Mouse (Mus musculus) lung, embryonic 16.5 days (tissue): ENCODE results near the gene Chrna5. TPM values are rescaled to one million over a fixed set of nuclear protein-coding genes. Genes with fewer than 3 reads are reported as not detected.
"Not testable (repeated sequence)": the region's sequence is repeated elsewhere in the genome, so short reads cannot be mapped to it uniquely, and the experiment has no call there.

Experiments used
- ATAC-seq: fragments of 200-750 bp; cut with Nextera tagmentation; 2 replicates; pipeline ENCODE4 v1.8.0; 2017; ENCODE audit warnings: low read depth, mild to moderate bottlenecking, moderate library complexity
- H3K27ac ChIP-seq: fragments of 300-500 bp; sonication (generic); 2 replicates; pipeline ENCODE4 v1.5.1; 2014; ENCODE audit warnings: mild to moderate bottlenecking, control low read depth, low read length
- H3K27me3 ChIP-seq: fragments of 300-500 bp; sonication (generic); 2 replicates; pipeline ENCODE4 v1.6.1; 2014; ENCODE audit warnings: low read depth, low read length, mixed read lengths; ENCODE audit not compliant: control insufficient read depth, insufficient read depth
- H3K36me3 ChIP-seq: fragments of 300-500 bp; sonication (generic); 2 replicates; pipeline ENCODE4 v1.6.1; 2014; ENCODE audit warnings: low read length; ENCODE audit not compliant: control insufficient read depth, insufficient read depth
- H3K4me1 ChIP-seq: fragments of 300-500 bp; sonication (generic); replicated peaks from 2 replicates; pipeline ENCODE4 v1.6.1; 2014; ENCODE audit warnings: low read length, mixed read lengths; ENCODE audit not compliant: control insufficient read depth, insufficient read depth
- H3K4me2 ChIP-seq: fragments of 300-500 bp; sonication (generic); 2 replicates; pipeline ENCODE4 v1.6.1; 2014; ENCODE audit warnings: low read depth, low read length, control low read depth
- H3K4me3 ChIP-seq: fragments of 300-500 bp; sonication (generic); 2 replicates; pipeline ENCODE4 v1.5.1; 2014; ENCODE audit warnings: mild to moderate bottlenecking, low read length, control low read depth
- H3K9ac ChIP-seq: fragments of 300-500 bp; sonication (generic); 2 replicates; pipeline ENCODE4 v1.6.1; 2014; ENCODE audit warnings: low read length, control low read depth
- H3K9me3 ChIP-seq: fragments of 300-500 bp; sonication (generic); 2 replicates; pipeline ENCODE4 v1.6.1; 2016; ENCODE audit warnings: low read length; ENCODE audit not compliant: control insufficient read depth
- WGBS: fragments of 180-500 bp; shearing (Covaris S2); extraction: QIAGEN DNeasy Blood & Tissue Kit; methylation state at CpG from one replicate; pipeline ENCODE4 v1.1.7; 2014; 5-methylcytosine and 5-hydroxymethylcytosine counted together
- polyA plus RNA-seq: library from polyadenylated mRNA; unstranded; fragments of >200 nt; fragmentation: Nextera tagmentation; extraction: Ambion mirVana; gene quantifications from 2 replicates; pipeline ENCODE4 v1.2.1, GENCODE M21; 2015

Chrna5 gene
- polyA plus RNA-seq, result 0.14 TPM in 1 of 2 replicates, not detected in the other

GRCm38 (mm10) chr9:54980674-54981073 is at the start of gene Chrna5:
TSS of gene Chrna5 (plus strand) at chr9:54980880.
- peak within 1 kb of the TSS; percentile 98 for H3K4me2 ChIP-seq
- peak within 1 kb of the TSS; percentile 59 for H3K9ac ChIP-seq
- H3K9me3 ChIP-seq, result no peaks in the 10 kb centered on the region
- H3K27ac ChIP-seq, result no peak within 1 kb of the TSS
- WGBS, result 69% methylated on average over 8 of the region's 8 CpGs
- peak within 1 kb of the TSS; percentile 66 for H3K4me3 ChIP-seq
- no peak for ATAC-seq
- H3K4me1 ChIP-seq, result 0 out of 2 replicates have a peak, but pooled peaks cover 3% of the 10 kb centered on the region
- peaks cover 36% of the 10 kb centered on the region for H3K27me3 ChIP-seq
- H3K36me3 ChIP-seq, result no peaks in the 10 kb centered on the region

- Histone ChIP-seq H3K27ac (no peak overlapping the region), H3K4me3 (no peak overlapping the region), H3K4me1 (no peaks in the 10 kb centered on the region), H3K36me3 (no peaks in the 10 kb centered on the region), H3K4me2 (no peak overlapping the region), H3K27me3 (no peaks in the 10 kb centered on the region), H3K9me3 (no peaks in the 10 kb centered on the region), H3K9ac (no peak overlapping the region)
- no peak for ATAC-seq
- 4% methylated on average over 1 of the region's 1 CpGs for WGBS
Measured at GRCm38 (mm10) chr9:54931765-54932164, 48.9 kb upstream of the Chrna5 start.

- Histone ChIP-seq H3K27ac (no peak overlapping the region), H3K4me3 (no peak overlapping the region), H3K36me3 (no peaks in the 10 kb centered on the region), H3K9ac (no peak overlapping the region), H3K4me1 (no peaks in the 10 kb centered on the region), H3K9me3 (no peaks in the 10 kb centered on the region), H3K4me2 (no peak overlapping the region), H3K27me3 (no peaks in the 10 kb centered on the region)
- 73% methylated on average over 2 of the region's 2 CpGs for WGBS
- ATAC-seq, result no peak
Measured at GRCm38 (mm10) chr9:54932379-54932778, 48.3 kb upstream of the Chrna5 start.

- no peak overlapping the region for H3K27ac ChIP-seq
- ATAC-seq, result no peak
- H3K4me1 ChIP-seq, result no peaks in the 10 kb centered on the region
- H3K9ac ChIP-seq, result no peak overlapping the region
- H3K27me3 ChIP-seq, result no peaks in the 10 kb centered on the region
- H3K4me3 ChIP-seq, result no peak overlapping the region
- H3K36me3 ChIP-seq, result no peaks in the 10 kb centered on the region
- H3K9me3 ChIP-seq, result no peaks in the 10 kb centered on the region
- WGBS, result 84% methylated on average over 4 of the region's 4 CpGs
- no peak overlapping the region for H3K4me2 ChIP-seq
Measured at GRCm38 (mm10) chr9:54942071-54942470, 38.6 kb upstream of the Chrna5 start.

- Histone ChIP-seq H3K4me3 (no peak overlapping the region), H3K27me3 (no peaks in the 10 kb centered on the region), H3K4me1 (no peaks in the 10 kb centered on the region), H3K9me3 (no peaks in the 10 kb centered on the region), H3K36me3 (no peaks in the 10 kb centered on the region), H3K9ac (no peak overlapping the region), H3K27ac (no peak overlapping the region), H3K4me2 (no peak overlapping the region)
- WGBS, result 55% methylated on average over 2 of the region's 2 CpGs
- no peak for ATAC-seq
Measured at GRCm38 (mm10) chr9:54944467-54944866, 36.2 kb upstream of the Chrna5 start.

- Histone ChIP-seq H3K4me2 (no peak overlapping the region), H3K36me3 (no peaks in the 10 kb centered on the region), H3K9ac (no peak overlapping the region), H3K27me3 (no peaks in the 10 kb centered on the region), H3K4me1 (peaks cover under 1% of the 10 kb centered on the region), H3K4me3 (no peak overlapping the region), H3K9me3 (no peaks in the 10 kb centered on the region), H3K27ac (no peak overlapping the region)
- ATAC-seq, result no peak
- WGBS, result 66% methylated on average over 16 of the region's 16 CpGs
Measured at GRCm38 (mm10) chr9:54946256-54946655, 34.4 kb upstream of the Chrna5 start.

- H3K4me1 ChIP-seq, result peaks cover 12% of the 10 kb centered on the region
- H3K27ac ChIP-seq, result no peak overlapping the region
- no peak overlapping the region for H3K4me2 ChIP-seq
- peaks cover 7% of the 10 kb centered on the region for H3K36me3 ChIP-seq
- H3K9me3 ChIP-seq, result no peaks in the 10 kb centered on the region
- no peak overlapping the region for H3K4me3 ChIP-seq
- H3K27me3 ChIP-seq, result no peaks in the 10 kb centered on the region
- no peak overlapping the region for H3K9ac ChIP-seq
- no peak for ATAC-seq
Measured at GRCm38 (mm10) chr9:54949465-54949864, 31.2 kb upstream of the Chrna5 start.

GRCm38 (mm10) chr9:54950162-54950561 is 30.5 kb upstream of the Chrna5 start:
- H3K27me3 ChIP-seq, H3K36me3 ChIP-seq, H3K9me3 ChIP-seq: not testable (repeated sequence)
- Histone ChIP-seq H3K4me2 (peak overlapping the region; percentile 62), H3K4me3 (peak overlapping the region; percentile 95), H3K4me1 (peaks cover 12% of the 10 kb centered on the region), H3K9ac (peak overlapping the region; percentile 62), H3K27ac (peak overlapping the region; percentile 63)
- peak; percentile 31; the same call in 1 of the 2 replicates for ATAC-seq
- 40% methylated on average over 8 of the region's 8 CpGs for WGBS

GRCm38 (mm10) chr9:54950575-54951321 is 29.9 kb upstream of the Chrna5 start, which contains the start of the genes Psma4 and AY074887:
TSS of gene Psma4 (plus strand) at chr9:54950790.
TSS of gene AY074887 (minus strand) at chr9:54950998.
- peak; percentile 100 for ATAC-seq
- peaks cover 12% of the 10 kb centered on the region for H3K36me3 ChIP-seq
- peak within 1 kb of the TSS; percentile 90 for H3K27ac ChIP-seq
- H3K4me3 ChIP-seq, result peak within 1 kb of the TSS; percentile 95
- H3K9ac ChIP-seq, result peak within 1 kb of the TSS; percentile 88
- no peaks in the 10 kb centered on the region for H3K9me3 ChIP-seq
- peaks cover 12% of the 10 kb centered on the region for H3K4me1 ChIP-seq
- H3K4me2 ChIP-seq, result peak within 1 kb of the TSS; percentile 82
- no peaks in the 10 kb centered on the region for H3K27me3 ChIP-seq
- 0% methylated on average over 59 of the region's 65 CpGs for WGBS
